Mouse (Mus musculus) intestine, embryonic 14.5 days (tissue): ENCODE measurements around the gene Ldlrad3. TPM values are rescaled to one million over a fixed set of nuclear protein-coding genes. Genes with fewer than 3 reads are reported as not detected.

Experiments used
- ATAC-seq: fragments of 200-750 bp; cut with Nextera tagmentation; replicated peaks from 2 replicates; pipeline ENCODE4 v1.8.0; 2017; ENCODE audit warnings: low read depth, moderate number of reproducible peaks, moderate TSS enrichment, moderate library complexity; ENCODE audit not compliant: low FRiP score, low TSS enrichment
- DNase-seq: peaks from one replicate; pipeline ENCODE4 v3.0.0-alpha.2; 2018; ENCODE audit warnings: low spot score
- H3K27ac ChIP-seq: fragments of 300-500 bp; sonication (generic); 2 replicates; pipeline ENCODE4 v1.5.1; 2014; ENCODE audit warnings: low read depth, mild to moderate bottlenecking, control low read depth
- H3K27me3 ChIP-seq: fragments of 300-500 bp; sonication (generic); replicated peaks from 2 replicates; pipeline ENCODE4 v1.6.1; 2014; ENCODE audit warnings: low read length, control low read depth; ENCODE audit not compliant: control insufficient read depth, insufficient read depth
- H3K36me3 ChIP-seq: fragments of 300-500 bp; sonication (generic); 2 replicates; pipeline ENCODE4 v1.6.1; 2014; ENCODE audit warnings: low read length, control low read depth; ENCODE audit not compliant: control insufficient read depth, insufficient read depth
- H3K4me1 ChIP-seq: fragments of 300-500 bp; sonication (generic); replicated peaks from 2 replicates; pipeline ENCODE4 v1.6.1; 2014; ENCODE audit warnings: low read length, control low read depth, mixed read lengths; ENCODE audit not compliant: control insufficient read depth, insufficient read depth
- H3K4me2 ChIP-seq: fragments of 300-500 bp; sonication (generic); 2 replicates; pipeline ENCODE4 v1.6.1; 2014; ENCODE audit warnings: low read length
- H3K4me3 ChIP-seq: fragments of 300-500 bp; sonication (generic); 2 replicates; pipeline ENCODE4 v1.5.1; 2014; ENCODE audit warnings: low read depth, low read length, control low read depth, mixed read lengths
- H3K9ac ChIP-seq: fragments of 300-500 bp; sonication (generic); 2 replicates; pipeline ENCODE4 v1.6.1; 2014; ENCODE audit warnings: mild to moderate bottlenecking, low read length
- H3K9me3 ChIP-seq: fragments of 300-500 bp; sonication (generic); 2 replicates; pipeline ENCODE4 v1.6.1; 2016; ENCODE audit warnings: low read length, control low read depth; ENCODE audit not compliant: control insufficient read depth
- WGBS: fragments of 180-500 bp; shearing (Covaris S2); extraction: QIAGEN DNeasy Blood & Tissue Kit; methylation state at CpG from one replicate; pipeline ENCODE4 v1.1.7; 2014; 5-methylcytosine and 5-hydroxymethylcytosine counted together
- polyA plus RNA-seq: library from polyadenylated mRNA; unstranded; fragments of >200 nt; fragmentation: Nextera tagmentation; extraction: Ambion mirVana; gene quantifications from 2 replicates; pipeline ENCODE4 v1.2.1, GENCODE M21; 2014

The Ldlrad3 gene
- polyA plus RNA-seq, 1 experiment from 2014 or later, result 31.0 TPM

- WGBS, result 74% methylated on average over 6 of the region's 6 CpGs
Measured at GRCm38 (mm10) chr2:101981964-101982498, 204.2 kb downstream of the Ldlrad3 start.

GRCm38 (mm10) chr2:101981211-101981610, 205.0 kb downstream of the Ldlrad3 start:
- ATAC-seq (no peak), DNase-seq (peak; percentile 45)
- Histone ChIP-seq H3K4me3 (no peak overlapping the region), H3K4me1 (peaks cover 24% of the 10 kb centered on the region), H3K9ac (no peak overlapping the region), H3K36me3 (no peaks in the 10 kb centered on the region), H3K27ac (no peak overlapping the region), H3K9me3 (no peaks in the 10 kb centered on the region), H3K27me3 (no peaks in the 10 kb centered on the region), H3K4me2 (no peak overlapping the region)
- 95% methylated on average over 2 of the region's 2 CpGs for WGBS

More at GRCm38 (mm10) chr2:101981964-101982498, 204.2 kb downstream of the Ldlrad3 start:
- H3K9me3 ChIP-seq, result no peaks in the 10 kb centered on the region
- no peaks in the 10 kb centered on the region for H3K27me3 ChIP-seq
- DNase-seq, result peak; percentile 50
- H3K4me2 ChIP-seq, result no peak overlapping the region
- peaks cover 24% of the 10 kb centered on the region for H3K4me1 ChIP-seq
- no peak overlapping the region for H3K27ac ChIP-seq
- H3K4me3 ChIP-seq, result no peak overlapping the region
- H3K36me3 ChIP-seq, result no peaks in the 10 kb centered on the region
- ATAC-seq, result no peak
- no peak overlapping the region for H3K9ac ChIP-seq

DNA sequence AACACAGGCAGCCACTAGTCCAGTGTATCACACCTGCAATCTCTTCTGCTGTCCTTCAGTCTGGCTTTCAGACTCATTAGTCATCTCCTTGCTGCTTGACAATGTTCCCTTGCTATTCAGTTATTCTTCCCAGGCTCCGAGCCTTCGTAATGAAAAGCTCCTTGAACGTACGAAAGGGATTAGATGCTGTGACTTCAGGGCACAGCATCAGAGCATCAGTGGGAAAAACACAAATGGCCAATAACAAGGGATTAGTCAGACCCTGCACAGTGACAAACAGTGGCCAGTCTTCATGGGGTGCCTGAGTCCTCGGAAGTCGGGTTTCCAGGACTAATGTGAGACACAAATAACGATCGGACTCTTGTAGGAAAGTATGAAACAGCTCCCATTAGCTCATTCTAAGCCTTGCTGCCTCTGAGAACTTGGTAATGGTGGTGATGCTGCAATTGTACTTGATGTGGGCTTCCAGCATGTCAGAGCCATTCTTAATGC, 205.7 kb downstream of the Ldlrad3 start:
- H3K9ac ChIP-seq, result no peak overlapping the region
- 86% methylated on average over 8 of the region's 8 CpGs for WGBS
- H3K4me2 ChIP-seq, result no peak overlapping the region
- DNase-seq (peak; percentile 47), ATAC-seq (no peak)
- no peak overlapping the region for H3K27ac ChIP-seq
- no peak overlapping the region for H3K4me3 ChIP-seq
- peaks cover 24% of the 10 kb centered on the region for H3K4me1 ChIP-seq
- no peaks in the 10 kb centered on the region for H3K9me3 ChIP-seq
- no peaks in the 10 kb centered on the region for H3K36me3 ChIP-seq
- no peaks in the 10 kb centered on the region for H3K27me3 ChIP-seq

DNA sequence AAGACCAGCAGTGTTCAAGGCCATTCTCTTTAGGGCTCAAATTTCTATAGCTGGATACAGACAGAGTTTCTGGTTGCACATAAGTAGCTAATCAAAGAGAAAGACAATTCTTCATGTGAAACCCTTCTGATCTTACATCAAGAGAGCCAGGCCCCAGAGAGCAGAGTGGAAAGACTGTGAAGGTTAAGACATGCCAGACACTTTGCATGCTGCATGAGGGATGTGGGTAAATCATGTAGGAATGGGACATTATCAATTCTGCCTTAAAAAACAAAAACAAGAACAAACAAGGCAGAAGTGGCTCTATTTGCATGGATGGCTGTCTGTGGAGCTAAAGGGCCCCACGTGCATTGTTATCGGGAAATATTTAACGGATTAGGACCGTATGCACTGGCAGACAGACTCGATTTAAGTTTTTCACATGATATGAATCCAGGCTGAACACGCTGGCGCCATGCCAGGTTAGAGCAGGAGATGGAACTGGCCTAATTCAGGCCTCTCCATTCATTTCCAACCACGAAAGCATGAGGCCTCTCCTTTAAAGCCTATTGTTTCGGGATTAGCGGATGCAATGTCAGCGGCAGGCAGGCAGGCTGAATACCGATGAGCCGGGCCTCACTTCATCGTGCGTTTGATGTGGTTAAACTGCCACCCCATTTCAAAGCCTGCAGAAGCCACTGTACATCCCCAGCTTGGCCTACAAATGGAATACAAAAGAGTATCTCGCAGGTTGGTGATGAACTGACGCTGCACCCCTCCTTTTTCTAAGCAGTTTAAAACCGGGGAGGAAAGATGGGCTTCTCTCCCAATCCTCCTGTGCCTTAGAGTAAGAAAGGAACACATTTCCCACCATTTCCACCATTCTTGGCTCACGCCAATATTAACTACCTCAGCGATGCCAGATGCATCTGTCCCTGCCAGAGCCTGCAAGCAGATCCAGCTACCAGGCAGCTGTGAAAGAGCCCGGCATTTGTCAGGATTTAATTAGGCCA, 207.4 kb downstream of the Ldlrad3 start:
- ATAC-seq (0 out of 2 replicates have a peak, but pooled peaks have one; percentile 48), DNase-seq (peak; percentile 68)
- Histone ChIP-seq H3K27ac (0 out of 2 replicates have a peak overlapping the region, but pooled peaks have one; percentile 5), H3K36me3 (no peaks in the 10 kb centered on the region), H3K4me2 (no peak overlapping the region), H3K4me3 (no peak overlapping the region), H3K27me3 (no peaks in the 10 kb centered on the region), H3K9me3 (no peaks in the 10 kb centered on the region), H3K9ac (no peak overlapping the region), H3K4me1 (peaks cover 22% of the 10 kb centered on the region)
- WGBS, result 32% methylated on average over 21 of the region's 21 CpGs

GRCm38 (mm10) chr2:101976399-101977064, 209.7 kb downstream of the Ldlrad3 start:
- 71% methylated on average over 7 of the region's 7 CpGs for WGBS

DNA sequence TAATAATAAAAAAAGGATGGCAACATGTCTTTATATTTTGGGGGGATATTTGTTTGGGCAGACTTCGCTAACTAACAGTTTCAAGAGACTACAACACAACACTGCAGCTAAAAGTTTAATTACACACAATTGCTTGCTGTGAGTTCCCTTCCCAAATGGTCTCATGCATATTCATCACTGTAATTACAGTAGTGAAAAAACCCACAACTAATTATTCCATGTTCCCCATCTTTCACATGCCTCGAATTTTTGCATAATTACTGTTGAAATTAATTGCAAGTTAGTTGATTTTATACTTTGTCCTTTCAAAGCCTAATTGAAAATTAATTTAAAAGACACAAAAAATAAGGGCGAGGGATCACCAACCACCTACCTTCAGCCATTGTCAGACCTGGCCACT, 212.4 kb downstream of the Ldlrad3 start:
- H3K4me1 ChIP-seq, result peaks cover 3% of the 10 kb centered on the region
- no peaks in the 10 kb centered on the region for H3K36me3 ChIP-seq
- 91% methylated on average over 3 of the region's 3 CpGs for WGBS
- no peaks in the 10 kb centered on the region for H3K9me3 ChIP-seq
- H3K9ac ChIP-seq, result no peak overlapping the region
- H3K27ac ChIP-seq, result no peak overlapping the region
- no peak for ATAC-seq
- no peak overlapping the region for H3K4me3 ChIP-seq
- DNase-seq, result no peak
- no peak overlapping the region for H3K4me2 ChIP-seq
- H3K27me3 ChIP-seq, result no peaks in the 10 kb centered on the region

More at GRCm38 (mm10) chr2:101976399-101977064, 209.7 kb downstream of the Ldlrad3 start:
- ATAC-seq (no peak), DNase-seq (peak; percentile 47)
- Histone ChIP-seq H3K9me3 (no peaks in the 10 kb centered on the region), H3K4me1 (peaks cover 11% of the 10 kb centered on the region), H3K36me3 (no peaks in the 10 kb centered on the region), H3K4me2 (no peak overlapping the region), H3K4me3 (no peak overlapping the region), H3K27ac (no peak overlapping the region), H3K27me3 (no peaks in the 10 kb centered on the region), H3K9ac (no peak overlapping the region)

DNA sequence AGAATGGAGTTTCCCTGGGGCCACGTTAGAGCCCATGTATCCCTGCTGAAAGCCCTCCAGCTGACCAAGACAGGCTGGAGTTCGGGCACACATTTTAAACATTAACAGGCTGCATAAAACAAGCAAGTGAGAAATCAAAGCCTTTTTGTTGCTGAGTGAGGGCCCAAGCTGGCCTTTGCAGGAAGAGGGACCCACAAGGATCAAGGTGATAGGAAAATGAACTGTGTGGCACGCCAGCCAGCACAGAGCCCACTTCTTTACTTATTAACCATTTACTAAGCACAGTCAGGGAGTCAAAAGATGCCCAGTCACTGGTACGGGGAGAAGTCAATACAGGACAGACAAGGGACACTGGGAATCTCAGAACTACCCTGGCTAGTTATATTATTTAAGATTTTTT, 218.6 kb downstream of the Ldlrad3 start:
- Histone ChIP-seq H3K27me3 (no peaks in the 10 kb centered on the region), H3K9ac (no peak overlapping the region), H3K27ac (peak overlapping the region; percentile 45; the same call in 1 of the 2 replicates), H3K4me3 (no peak overlapping the region), H3K36me3 (no peaks in the 10 kb centered on the region), H3K4me1 (peaks cover 16% of the 10 kb centered on the region; the same call in 1 of the 2 replicates), H3K4me2 (no peak overlapping the region; the same call in 1 of the 2 replicates), H3K9me3 (no peaks in the 10 kb centered on the region)
- ATAC-seq (no peak), DNase-seq (no peak)
- WGBS, result 41% methylated on average over 4 of the region's 4 CpGs

- no peak overlapping the region for H3K4me3 ChIP-seq
- H3K9me3 ChIP-seq, result no peaks in the 10 kb centered on the region
- H3K9ac ChIP-seq, result no peak overlapping the region
- peaks cover 16% of the 10 kb centered on the region; the same call in 1 of the 2 replicates for H3K4me1 ChIP-seq
- 56% methylated on average over 7 of the region's 7 CpGs for WGBS
- no peak for ATAC-seq
- no peaks in the 10 kb centered on the region for H3K27me3 ChIP-seq
- no peak overlapping the region for H3K4me2 ChIP-seq
- H3K27ac ChIP-seq, result peak overlapping the region; percentile 45; the same call in 1 of the 2 replicates
- H3K36me3 ChIP-seq, result no peaks in the 10 kb centered on the region
- DNase-seq, result no peak
Measured at GRCm38 (mm10) chr2:101967152-101967551, 219.0 kb downstream of the Ldlrad3 start.
